Mouse (Mus musculus) heart, postnatal 0 days (tissue): Measurements from ENCODE around the gene Ly75.

ENCODE experiments used
- CTCF ChIP-seq: IDR thresholded peaks from 2 replicates; pipeline ENCODE4 v1.5.1; 2016; ENCODE audit warnings: antibody characterized with exemption, control low read depth, low read depth
- EP300 ChIP-seq: IDR thresholded peaks from 2 replicates; pipeline ENCODE4 v1.6.1; 2016; ENCODE audit warnings: antibody characterized with exemption, low read depth

DNA sequence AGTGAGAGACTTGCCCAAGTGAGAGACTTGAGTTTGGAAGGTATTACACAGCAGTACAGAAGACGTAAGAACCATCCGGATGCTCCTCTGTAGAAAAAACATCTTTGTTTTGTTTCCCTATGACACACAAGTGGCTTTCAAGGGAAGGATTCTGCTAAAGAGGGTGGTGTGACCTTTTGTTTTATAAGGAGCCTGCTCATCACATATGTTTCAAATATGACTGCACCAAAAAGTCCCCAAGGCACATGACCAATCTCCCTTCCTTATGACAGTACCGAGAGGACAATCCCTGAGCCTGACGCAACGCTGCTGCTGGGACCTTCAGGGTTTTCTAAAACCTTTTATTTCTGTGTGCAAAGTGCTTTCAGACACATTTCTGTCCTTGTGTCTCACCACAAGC is 12.9 kb downstream of the Ly75 start:
- TF ChIP-seq EP300 (no peak), CTCF (no peak)
